7 mouse cellular contexts compared by ENCODE assay signal in the genomic region with DNA sequence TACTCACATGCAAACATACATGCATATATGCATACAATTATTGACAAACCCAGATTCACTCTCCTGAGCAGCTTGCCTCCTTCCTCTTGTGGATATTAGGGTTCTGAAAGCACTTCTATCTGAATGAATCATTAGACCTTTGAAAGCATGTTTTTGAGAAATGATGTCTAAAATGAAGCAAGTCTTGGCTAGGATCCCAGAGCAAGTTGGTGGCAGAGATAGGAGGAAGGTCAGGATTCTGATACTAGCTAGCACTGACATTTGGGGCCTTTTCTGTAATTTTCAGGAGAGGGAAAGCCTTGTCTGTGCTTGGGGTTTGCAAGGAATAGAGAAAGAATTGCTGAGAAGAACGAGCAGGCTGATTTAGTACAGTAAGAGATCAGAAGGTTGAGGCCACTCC.
"Had no signal": no experiment of that assay in that cellular context is flagged by ENCODE, and none has a peak within 500 bp of the region (broad histone marks: within the 10 kb centered on the region; RNA-seq: fewer than 3 reads in every experiment).

No protein-coding gene starts in this region.

- DNase-seq: kidney, adult 8-10 months; kidney, postnatal 25 days; lung, embryonic 14.5 days; lung, postnatal 10 days; right cerebral cortex, postnatal 14 days; thymus, adult 18-20 months; thymus, postnatal 14 days had no signal
